Mouse (Mus musculus) stomach, embryonic 14.5 days (tissue): ENCODE measurements at regions not wholly inside any gene's neighbourhood (a gene's known extent, or its start where the extent isn't known, plus 50 kb on each side); places are given as distances from the start of the nearest gene placed in this dataset.
A peak's percentile ranks its signal among the peaks of the same experiment; 100 is the strongest.

Experiments
- ATAC-seq: fragments of 200-750 bp; cut with Nextera tagmentation; 2 replicates; pipeline ENCODE4 v1.8.0; 2017; ENCODE audit warnings: low read depth, moderate TSS enrichment; ENCODE audit not compliant: insufficient number of reproducible peaks, insufficient read depth, low FRiP score
- H3K27ac ChIP-seq: fragments of 300-500 bp; sonication (generic); 2 replicates; pipeline ENCODE4 v1.5.1; 2014; ENCODE audit warnings: mild to moderate bottlenecking, low read length, moderate library complexity, mixed read lengths
- H3K27me3 ChIP-seq: fragments of 300-500 bp; sonication (generic); 2 replicates; pipeline ENCODE4 v1.6.1; 2014; ENCODE audit warnings: low read length, control low read depth, mixed read lengths; ENCODE audit not compliant: control insufficient read depth, insufficient read depth
- H3K36me3 ChIP-seq: fragments of 300-500 bp; sonication (generic); 2 replicates; pipeline ENCODE4 v1.6.1; 2014; ENCODE audit warnings: mild to moderate bottlenecking, control low read depth, low read length, moderate library complexity, mixed read lengths; ENCODE audit not compliant: control insufficient read depth, insufficient read depth
- H3K4me1 ChIP-seq: fragments of 300-500 bp; sonication (generic); 2 replicates; pipeline ENCODE4 v1.6.1; 2014; ENCODE audit warnings: low read length, control low read depth, mixed read lengths; ENCODE audit not compliant: control insufficient read depth, insufficient read depth
- H3K4me2 ChIP-seq: fragments of 300-500 bp; sonication (generic); replicated peaks from 2 replicates; pipeline ENCODE4 v1.6.1; 2014; ENCODE audit warnings: low read depth, low read length, control low read depth
- H3K4me3 ChIP-seq: fragments of 300-500 bp; sonication (generic); 2 replicates; pipeline ENCODE4 v1.5.1; 2014; ENCODE audit warnings: low read depth, low read length, control low read depth
- H3K9ac ChIP-seq: fragments of 300-500 bp; sonication (generic); replicated peaks from 2 replicates; pipeline ENCODE4 v1.6.1; 2014; ENCODE audit warnings: low read depth, mild to moderate bottlenecking, control low read depth, low read length, moderate library complexity, mixed read lengths
- H3K9me3 ChIP-seq: fragments of 300-500 bp; sonication (generic); 2 replicates; pipeline ENCODE4 v1.6.1; 2016; ENCODE audit warnings: low read depth, low read length, control low read depth; ENCODE audit not compliant: control insufficient read depth
- WGBS: fragments of 180-500 bp; shearing (Covaris S2); extraction: QIAGEN DNeasy Blood & Tissue Kit; methylation state at CpG from one replicate; pipeline ENCODE4 v1.1.7; 2014; 5-methylcytosine and 5-hydroxymethylcytosine counted together

- Histone ChIP-seq H3K27ac (no peak overlapping the region), H3K9ac (no peak overlapping the region), H3K4me3 (no peak overlapping the region), H3K4me2 (no peak overlapping the region), H3K27me3 (no peaks in the 10 kb centered on the region), H3K36me3 (no peaks in the 10 kb centered on the region), H3K9me3 (no peaks in the 10 kb centered on the region), H3K4me1 (peaks cover 18% of the 10 kb centered on the region; the same call in 1 of the 2 replicates)
- ATAC-seq: no peak
- 71% methylated on average over 4 of the region's 4 CpGs for WGBS
These were observed 85.4 kb upstream of the Barx2 start for GRCm38 (mm10) chr9:31998488-31999280.

- H3K36me3 ChIP-seq: no peaks in the 10 kb centered on the region
- H3K27ac ChIP-seq: no peak overlapping the region
- H3K9me3 ChIP-seq: no peaks in the 10 kb centered on the region
- no peak overlapping the region for H3K9ac ChIP-seq
- no peak overlapping the region for H3K4me2 ChIP-seq
- ATAC-seq: no peak
- peaks cover 18% of the 10 kb centered on the region; the same call in 1 of the 2 replicates for H3K4me1 ChIP-seq
- WGBS: 65% methylated on average over 1 of the region's 1 CpGs
- H3K27me3 ChIP-seq: no peaks in the 10 kb centered on the region
- no peak overlapping the region for H3K4me3 ChIP-seq
These were observed 86.5 kb upstream of the Barx2 start for GRCm38 (mm10) chr9:31999760-32000159.

DNA sequence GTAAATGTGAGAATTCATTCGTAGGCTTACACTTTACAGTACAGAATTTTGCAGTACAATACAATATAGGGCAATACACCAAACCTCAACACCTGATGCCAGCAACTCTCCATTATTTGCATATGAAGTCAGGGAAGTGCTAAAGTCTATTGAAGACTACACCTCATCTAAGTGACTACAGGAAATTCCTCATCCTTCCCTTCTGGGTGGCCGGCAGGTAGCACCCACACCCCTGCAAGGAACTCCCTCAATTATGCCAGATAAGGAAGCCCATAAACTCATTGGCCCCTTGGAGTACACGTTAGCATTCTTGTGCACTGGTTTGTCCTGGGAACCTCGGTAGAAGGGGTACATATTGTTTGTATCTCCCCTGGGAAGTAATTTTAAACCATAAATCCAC, 89.7 kb upstream of the Barx2 start:
- Histone ChIP-seq H3K4me3 (no peak overlapping the region), H3K9ac (no peak overlapping the region), H3K27me3 (no peaks in the 10 kb centered on the region), H3K4me1 (no peaks in the 10 kb centered on the region), H3K27ac (no peak overlapping the region), H3K4me2 (no peak overlapping the region), H3K9me3 (no peaks in the 10 kb centered on the region), H3K36me3 (no peaks in the 10 kb centered on the region)
- no peak for ATAC-seq
- WGBS: 53% methylated on average over 4 of the region's 4 CpGs

DNA sequence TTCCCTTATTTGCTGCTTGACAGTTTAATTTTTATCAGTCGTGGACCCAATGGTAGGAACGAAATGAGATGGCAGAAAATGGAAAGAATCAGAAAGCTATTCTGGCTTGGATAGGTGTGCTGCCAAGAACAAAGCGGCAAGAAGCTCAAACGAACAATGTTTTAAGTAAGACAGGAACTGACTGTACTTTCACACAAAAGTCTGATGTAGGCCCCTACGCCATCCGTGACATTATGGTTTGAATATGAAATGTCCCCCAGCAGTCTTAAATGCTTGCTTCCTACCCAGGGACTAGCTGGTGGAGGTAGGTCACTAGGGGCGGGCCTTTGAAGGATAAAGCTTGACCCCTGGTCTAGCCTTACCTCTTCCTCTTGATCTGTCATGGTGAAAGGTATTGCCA, 90.5 kb upstream of the Barx2 start:
- H3K36me3 ChIP-seq: no peaks in the 10 kb centered on the region
- H3K9ac ChIP-seq: no peak overlapping the region
- no peaks in the 10 kb centered on the region for H3K9me3 ChIP-seq
- H3K4me2 ChIP-seq: no peak overlapping the region
- H3K27me3 ChIP-seq: no peaks in the 10 kb centered on the region
- 92% methylated on average over 7 of the region's 7 CpGs for WGBS
- no peak overlapping the region for H3K27ac ChIP-seq
- no peaks in the 10 kb centered on the region for H3K4me1 ChIP-seq
- no peak for ATAC-seq
- no peak overlapping the region for H3K4me3 ChIP-seq

DNA sequence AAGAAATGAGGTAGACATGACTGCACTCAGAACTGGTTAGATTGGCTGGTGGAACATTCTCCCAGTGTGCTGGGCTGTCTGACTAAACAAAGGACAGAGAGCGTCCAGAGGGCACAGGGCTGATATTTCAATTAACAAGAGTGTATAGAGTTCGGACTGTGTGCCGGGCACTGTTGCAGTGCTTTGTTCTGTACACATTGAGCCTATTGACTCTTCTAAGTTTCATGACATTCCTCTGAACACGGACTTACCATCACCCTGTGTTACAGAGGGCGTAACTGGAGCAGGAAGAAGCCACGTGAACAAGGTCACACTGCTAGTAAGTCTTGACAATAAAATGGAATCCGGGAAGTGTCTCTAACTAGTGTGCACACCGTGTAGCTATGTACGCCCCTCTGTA, 92.1 kb upstream of the Barx2 start:
- Histone ChIP-seq H3K27me3 (no peaks in the 10 kb centered on the region), H3K4me2 (no peak overlapping the region), H3K4me1 (no peaks in the 10 kb centered on the region), H3K4me3 (no peak overlapping the region), H3K36me3 (no peaks in the 10 kb centered on the region), H3K9ac (no peak overlapping the region), H3K27ac (no peak overlapping the region), H3K9me3 (no peaks in the 10 kb centered on the region)
- ATAC-seq: no peak
- WGBS: 69% methylated on average over 9 of the region's 9 CpGs

GRCm38 (mm10) chr9:32006350-32006749, 93.1 kb upstream of the Barx2 start:
- WGBS: 54% methylated on average over 4 of the region's 4 CpGs
- Histone ChIP-seq H3K4me3 (no peak overlapping the region), H3K4me2 (no peak overlapping the region), H3K4me1 (no peaks in the 10 kb centered on the region), H3K27ac (no peak overlapping the region), H3K9me3 (no peaks in the 10 kb centered on the region), H3K36me3 (no peaks in the 10 kb centered on the region), H3K27me3 (no peaks in the 10 kb centered on the region), H3K9ac (no peak overlapping the region)
- ATAC-seq: no peak

DNA sequence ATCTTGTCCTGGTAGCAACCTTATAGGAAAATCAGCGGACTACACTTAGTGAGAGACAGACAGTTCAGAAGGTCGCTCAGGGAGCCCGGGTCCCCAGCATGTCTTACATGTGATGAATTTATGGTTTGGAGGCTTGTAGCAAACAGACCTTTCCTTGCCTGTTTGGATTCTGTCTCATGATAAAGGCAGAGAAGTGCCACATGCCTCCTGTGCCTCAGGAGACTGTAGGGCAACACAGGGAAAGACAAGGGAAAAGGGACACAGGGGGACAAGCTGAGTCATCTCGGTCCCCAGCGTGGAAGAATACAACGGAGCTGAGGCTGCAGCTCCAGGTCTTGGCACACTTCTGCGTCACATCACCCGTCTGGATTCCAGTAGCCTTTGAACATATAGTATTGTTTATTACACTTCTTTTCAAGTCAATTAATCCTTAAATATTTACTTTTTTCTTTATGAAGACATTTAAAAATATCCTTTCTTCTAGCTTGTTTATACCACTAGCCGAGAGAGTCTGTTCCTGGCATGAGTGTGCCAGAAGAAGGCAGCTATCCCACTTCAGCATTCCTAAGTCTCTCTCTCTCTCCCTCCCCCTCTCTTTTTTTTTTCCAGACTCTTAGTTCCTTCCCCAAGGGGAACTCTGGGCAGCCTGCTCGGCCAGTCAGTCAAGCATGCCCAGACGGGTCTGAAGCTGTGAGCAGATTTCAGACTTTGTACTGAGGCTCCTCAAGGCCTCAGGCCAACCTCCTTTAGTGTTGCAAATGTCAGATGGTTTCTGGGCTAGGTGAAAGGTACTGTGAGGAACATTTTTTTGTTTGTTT, 97.9 kb upstream of the Barx2 start:
- Histone ChIP-seq H3K27ac (no peak overlapping the region; the same call in 1 of the 2 replicates), H3K4me2 (no peak overlapping the region), H3K4me3 (no peak overlapping the region), H3K27me3 (no peaks in the 10 kb centered on the region), H3K9me3 (no peaks in the 10 kb centered on the region), H3K9ac (no peak overlapping the region), H3K36me3 (no peaks in the 10 kb centered on the region), H3K4me1 (no peaks in the 10 kb centered on the region)
- WGBS: 23% methylated on average over 11 of the region's 11 CpGs
- ATAC-seq: peak; percentile 56; the same call in 1 of the 2 replicates

GRCm38 (mm10) chr9:32016286-32016685, 99.7 kb upstream of the Arhgap32 start:
- H3K27me3 ChIP-seq: no peaks in the 10 kb centered on the region
- WGBS: 57% methylated on average over 4 of the region's 4 CpGs
- no peaks in the 10 kb centered on the region for H3K36me3 ChIP-seq
- peaks cover 6% of the 10 kb centered on the region for H3K4me1 ChIP-seq
- no peaks in the 10 kb centered on the region for H3K9me3 ChIP-seq
- H3K4me2 ChIP-seq: no peak overlapping the region
- H3K4me3 ChIP-seq: no peak overlapping the region
- H3K27ac ChIP-seq: no peak overlapping the region
- ATAC-seq: no peak
- H3K9ac ChIP-seq: no peak overlapping the region
